Mouse (Mus musculus) fibroblast of lung, adult 2 months (primary cell): ENCODE data around the gene Slc35c2.

Experiments used
- DNase-seq: peaks from one replicate; pipeline ENCODE4 v3.0.0-alpha.2; 2011; ENCODE audit warnings: low read depth

The Slc35c2 gene

GRCm38 (mm10) chr2:165312381-165312780 lies 24.7 kb upstream of the Slc35c2 start:
- no peak for DNase-seq

GRCm38 (mm10) chr2:165311577-165311976 lies 23.9 kb upstream of the Slc35c2 start:
- DNase-seq = no peak

GRCm38 (mm10) chr2:165310818-165311425 lies 23.3 kb upstream of the Slc35c2 start:
- DNase-seq = no peak

GRCm38 (mm10) chr2:165307801-165308200 lies 20.1 kb upstream of the Slc35c2 start:
- DNase-seq = no peak

- no peak for DNase-seq
Measured at GRCm38 (mm10) chr2:165305438-165305837, 17.8 kb upstream of the Slc35c2 start.

GRCm38 (mm10) chr2:165304819-165305218 lies 17.1 kb upstream of the Slc35c2 start:
- DNase-seq = no peak

- DNase-seq = no peak
Measured at GRCm38 (mm10) chr2:165303354-165304012, 15.8 kb upstream of the Slc35c2 start.

GRCm38 (mm10) chr2:165301409-165301808 lies 13.7 kb upstream of the Slc35c2 start:
- no peak for DNase-seq

GRCm38 (mm10) chr2:165300885-165301284 lies 13.2 kb upstream of the Slc35c2 start:
- DNase-seq = no peak

- no peak for DNase-seq
Measured at GRCm38 (mm10) chr2:165300424-165300823, 12.8 kb upstream of the Slc35c2 start.

GRCm38 (mm10) chr2:165297429-165297828 lies 9.8 kb upstream of the Slc35c2 start:
- DNase-seq = no peak

GRCm38 (mm10) chr2:165296571-165296970 lies 8.9 kb upstream of the Slc35c2 start:
- DNase-seq = no peak

GRCm38 (mm10) chr2:165288315-165289031 lies 804 bp upstream of the Slc35c2 start:
- DNase-seq = peak; percentile 75

- DNase-seq = no peak
Measured at GRCm38 (mm10) chr2:165286361-165287201, 1.1 kb downstream of the Slc35c2 start.

GRCm38 (mm10) chr2:165285621-165286020 lies 2.0 kb downstream of the Slc35c2 start:
- no peak for DNase-seq

GRCm38 (mm10) chr2:165285034-165285433 lies 2.6 kb downstream of the Slc35c2 start:
- no peak for DNase-seq

GRCm38 (mm10) chr2:165284377-165284776 lies 3.3 kb downstream of the Slc35c2 start:
- DNase-seq = no peak

GRCm38 (mm10) chr2:165283644-165284043 lies 4.0 kb downstream of the Slc35c2 start:
- no peak for DNase-seq

GRCm38 (mm10) chr2:165281779-165282311 lies 5.8 kb downstream of the Slc35c2 start:
- no peak for DNase-seq

- DNase-seq = no peak
Measured at GRCm38 (mm10) chr2:165279351-165279750, 8.3 kb downstream of the Slc35c2 start.

GRCm38 (mm10) chr2:165277188-165277740 lies 10.4 kb downstream of the Slc35c2 start:
- DNase-seq = no peak

GRCm38 (mm10) chr2:165275824-165276223 lies 11.8 kb downstream of the Slc35c2 start:
- DNase-seq = no peak
